Mouse (Mus musculus) kidney, adult 11 months (tissue): ENCODE results near the gene Ugt1a7c.

Source experiments
- DNase-seq: peaks from one replicate; pipeline ENCODE4 v3.0.0; 2022

Gene Ugt1a7c

GRCm38 (mm10) chr1:88245881-88246280, 151.0 kb downstream of the Ugt1a7c start:
- DNase-seq: no peak

GRCm38 (mm10) chr1:88246386-88246785, 151.5 kb downstream of the Ugt1a7c start:
- DNase-seq: no peak

GRCm38 (mm10) chr1:88247660-88248059, 152.8 kb downstream of the Ugt1a7c start:
- no peak for DNase-seq

- no peak for DNase-seq
Measured at GRCm38 (mm10) chr1:88248658-88249057, 153.8 kb downstream of the Ugt1a7c start.

- no peak for DNase-seq
Measured at GRCm38 (mm10) chr1:88249596-88249995, 154.7 kb downstream of the Ugt1a7c start.

- no peak for DNase-seq
Measured at GRCm38 (mm10) chr1:88250023-88250422, 155.2 kb downstream of the Ugt1a7c start.

- no peak for DNase-seq
Measured at GRCm38 (mm10) chr1:88253106-88253505, 158.2 kb downstream of the Ugt1a7c start.

GRCm38 (mm10) chr1:88253540-88253939, 158.7 kb downstream of the Ugt1a7c start:
- DNase-seq: no peak

- DNase-seq: no peak
Measured at GRCm38 (mm10) chr1:88254793-88255465, 160.1 kb downstream of the Ugt1a7c start.

- no peak for DNase-seq
Measured at GRCm38 (mm10) chr1:88255466-88255857, 160.6 kb downstream of the Ugt1a7c start.

GRCm38 (mm10) chr1:88255989-88256754, 161.3 kb downstream of the Ugt1a7c start:
- DNase-seq: no peak

GRCm38 (mm10) chr1:88256886-88257663, 162.2 kb downstream of the Ugt1a7c start:
- no peak for DNase-seq

- DNase-seq: no peak
Measured at GRCm38 (mm10) chr1:88257681-88258080, 162.8 kb downstream of the Ugt1a7c start.

GRCm38 (mm10) chr1:88258361-88258760, 163.5 kb downstream of the Ugt1a7c start:
- no peak for DNase-seq

GRCm38 (mm10) chr1:88258881-88259642, 164.2 kb downstream of the Ugt1a7c start:
- DNase-seq: no peak

GRCm38 (mm10) chr1:88259643-88260024, 164.8 kb downstream of the Ugt1a7c start:
- no peak for DNase-seq

GRCm38 (mm10) chr1:88260114-88260513, 165.3 kb downstream of the Ugt1a7c start:
- DNase-seq: peak; percentile 67

GRCm38 (mm10) chr1:88260604-88261377, 165.9 kb downstream of the Ugt1a7c start:
- no peak for DNase-seq

GRCm38 (mm10) chr1:88261706-88262105, 166.8 kb downstream of the Ugt1a7c start:
- DNase-seq: no peak

- peak; percentile 59 for DNase-seq
Measured at GRCm38 (mm10) chr1:88262255-88262654, 167.4 kb downstream of the Ugt1a7c start.

GRCm38 (mm10) chr1:88262961-88263360, 168.1 kb downstream of the Ugt1a7c start:
- DNase-seq: no peak

- DNase-seq: no peak
Measured at GRCm38 (mm10) chr1:88263778-88264177, 168.9 kb downstream of the Ugt1a7c start.
